Mouse (Mus musculus) bone marrow, adult 2 months (tissue): Measurements from ENCODE around the gene Plekhg2.

Experiments used
- CTCF ChIP-seq: fragments of 200-500 bp; IDR thresholded peaks from 2 replicates; pipeline ENCODE4 v1.5.1; 2011; ENCODE audit warnings: low read length, control low read depth; ENCODE audit not compliant: control insufficient read depth, insufficient read depth
- POLR2A ChIP-seq: fragments of 200-500 bp; IDR thresholded peaks from 2 replicates; pipeline ENCODE4 v1.6.1; 2011; ENCODE audit warnings: low read depth, mild to moderate bottlenecking, control low read depth, low read length, borderline replicate concordance; ENCODE audit not compliant: control insufficient read depth

- TF ChIP-seq CTCF: no peak
- TF ChIP-seq POLR2A: no peak
These were observed 31.0 kb downstream of the Plekhg2 start for GRCm38 (mm10) chr7:28341381-28341780.
